Mouse (Mus musculus) stomach, embryonic 16.5 days (tissue): Measurements from ENCODE around the gene Aff3. TPM values are rescaled to one million over a fixed set of nuclear protein-coding genes. Genes with fewer than 3 reads are reported as not detected.

Experiments used
- ATAC-seq: fragments of 200-750 bp; cut with Nextera tagmentation; 2 replicates; pipeline ENCODE4 v1.8.0; 2017; ENCODE audit warnings: moderate number of reproducible peaks, moderate TSS enrichment; ENCODE audit not compliant: insufficient read depth, low FRiP score
- H3K27ac ChIP-seq: fragments of 300-500 bp; sonication (generic); 2 replicates; pipeline ENCODE4 v1.5.1; 2014; ENCODE audit warnings: low read length
- H3K27me3 ChIP-seq: fragments of 300-500 bp; sonication (generic); 2 replicates; pipeline ENCODE4 v1.6.1; 2014; ENCODE audit warnings: low read length, control low read depth, mixed read lengths; ENCODE audit not compliant: control insufficient read depth, insufficient read depth
- H3K36me3 ChIP-seq: fragments of 300-500 bp; sonication (generic); 2 replicates; pipeline ENCODE4 v1.6.1; 2014; ENCODE audit warnings: low read length; ENCODE audit not compliant: control insufficient read depth, insufficient read depth
- H3K4me1 ChIP-seq: fragments of 300-500 bp; sonication (generic); 2 replicates; pipeline ENCODE4 v1.6.1; 2014; ENCODE audit warnings: low read length, control low read depth, mixed read lengths; ENCODE audit not compliant: control insufficient read depth, insufficient read depth
- H3K4me2 ChIP-seq: fragments of 300-500 bp; sonication (generic); 2 replicates; pipeline ENCODE4 v1.6.1; 2014; ENCODE audit warnings: low read depth, low read length, mixed read lengths
- H3K4me3 ChIP-seq: fragments of 300-500 bp; sonication (generic); replicated peaks from 2 replicates; pipeline ENCODE4 v1.5.1; 2014; ENCODE audit warnings: mild to moderate bottlenecking, low read length
- H3K9ac ChIP-seq: fragments of 300-500 bp; sonication (generic); 2 replicates; pipeline ENCODE4 v1.6.1; 2014; ENCODE audit warnings: low read length
- H3K9me3 ChIP-seq: fragments of 300-500 bp; sonication (generic); replicated peaks from 2 replicates; pipeline ENCODE4 v1.6.1; 2016; ENCODE audit warnings: low read length, control low read depth; ENCODE audit not compliant: control insufficient read depth
- WGBS: fragments of 180-500 bp; shearing (Covaris S2); extraction: QIAGEN DNeasy Blood & Tissue Kit; methylation state at CpG from one replicate; pipeline ENCODE4 v1.1.7; 2014; 5-methylcytosine and 5-hydroxymethylcytosine counted together
- polyA plus RNA-seq: library from polyadenylated mRNA; unstranded; fragments of >200 nt; fragmentation: Nextera tagmentation; extraction: Ambion mirVana; gene quantifications from 2 replicates; pipeline ENCODE4 v1.2.1, GENCODE M21; 2015

Aff3 gene
- polyA plus RNA-seq, 1 experiment from 2014 or later: 3.0 TPM

GRCm38 (mm10) chr1:38546696-38547095 lies 118.1 kb downstream of the Aff3 start:
- Histone ChIP-seq H3K36me3 (no peaks in the 10 kb centered on the region), H3K4me1 (peaks cover 13% of the 10 kb centered on the region), H3K27me3 (no peaks in the 10 kb centered on the region), H3K9ac (no peak overlapping the region), H3K27ac (no peak overlapping the region), H3K9me3 (no peaks in the 10 kb centered on the region), H3K4me2 (no peak overlapping the region), H3K4me3 (no peak overlapping the region)
- WGBS: 58% methylated on average over 7 of the region's 7 CpGs
- no peak for ATAC-seq

- no peak overlapping the region for H3K27ac ChIP-seq
- ATAC-seq: peak; percentile 58; the same call in 1 of the 2 replicates
- 9% methylated on average over 12 of the region's 12 CpGs for WGBS
Observed at GRCm38 (mm10) chr1:38545282-38545945, 119.3 kb downstream of the Aff3 start.

DNA sequence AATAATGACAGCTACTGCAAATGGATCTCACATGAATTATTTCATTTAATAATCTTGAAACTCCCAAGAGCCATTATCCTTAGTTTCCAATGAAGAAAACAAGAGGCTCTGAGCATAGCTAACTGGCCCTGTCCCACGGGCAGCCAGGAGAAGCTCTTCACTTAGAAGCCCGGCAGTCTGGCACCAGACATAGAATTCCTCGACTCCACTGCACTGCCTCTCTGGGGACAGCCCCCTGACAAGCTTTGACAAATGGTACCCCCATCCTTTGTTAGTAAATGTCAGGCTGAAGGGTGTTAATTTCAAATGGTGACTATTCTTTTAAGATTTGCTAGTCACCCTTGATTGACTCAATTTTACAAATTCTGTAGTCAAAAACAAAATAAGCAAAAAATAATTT lies 120.3 kb downstream of the Aff3 start:
- Histone ChIP-seq H3K4me3 (no peak overlapping the region), H3K4me2 (no peak overlapping the region), H3K36me3 (no peaks in the 10 kb centered on the region), H3K27me3 (no peaks in the 10 kb centered on the region), H3K9ac (no peak overlapping the region), H3K9me3 (no peaks in the 10 kb centered on the region), H3K4me1 (peaks cover 13% of the 10 kb centered on the region), H3K27ac (no peak overlapping the region)
- WGBS: 38% methylated on average over 3 of the region's 3 CpGs
- no peak for ATAC-seq

More at GRCm38 (mm10) chr1:38545282-38545945, 119.3 kb downstream of the Aff3 start:
- Histone ChIP-seq H3K9ac (peak overlapping the region; percentile 39; the same call in 1 of the 2 replicates), H3K4me1 (peaks cover 13% of the 10 kb centered on the region), H3K36me3 (no peaks in the 10 kb centered on the region), H3K4me3 (no peak overlapping the region), H3K27me3 (no peaks in the 10 kb centered on the region), H3K4me2 (no peak overlapping the region; the same call in 1 of the 2 replicates), H3K9me3 (no peaks in the 10 kb centered on the region)

DNA sequence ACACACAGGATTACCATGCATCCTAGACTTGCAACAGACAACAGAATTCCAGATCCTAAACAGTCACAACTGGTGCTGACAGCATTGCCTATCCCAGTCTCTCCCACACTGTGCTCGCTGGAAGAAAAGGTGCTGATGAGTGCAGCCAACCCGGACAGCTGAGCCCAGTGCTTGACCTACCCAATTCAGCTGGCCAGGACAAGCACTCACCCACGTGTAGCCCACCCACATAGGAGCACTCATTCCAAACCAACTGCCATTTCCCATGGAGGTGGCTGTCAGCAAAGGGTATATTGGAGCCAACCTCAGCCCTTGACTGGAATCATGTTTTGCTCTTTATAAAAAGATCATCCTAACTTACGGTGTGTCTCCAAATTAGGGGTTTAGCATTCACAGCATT lies 123.2 kb downstream of the Aff3 start:
- Histone ChIP-seq H3K36me3 (no peaks in the 10 kb centered on the region), H3K9me3 (no peaks in the 10 kb centered on the region), H3K4me3 (no peak overlapping the region), H3K27ac (no peak overlapping the region), H3K27me3 (no peaks in the 10 kb centered on the region), H3K9ac (no peak overlapping the region), H3K4me2 (no peak overlapping the region), H3K4me1 (peaks cover 11% of the 10 kb centered on the region)
- ATAC-seq: no peak
- WGBS: 84% methylated on average over 4 of the region's 4 CpGs

- no peak overlapping the region for H3K4me2 ChIP-seq
- no peak overlapping the region for H3K9ac ChIP-seq
- H3K36me3 ChIP-seq: no peaks in the 10 kb centered on the region
- H3K4me3 ChIP-seq: no peak overlapping the region
- no peak for ATAC-seq
- H3K27ac ChIP-seq: no peak overlapping the region
- H3K27me3 ChIP-seq: no peaks in the 10 kb centered on the region
- no peaks in the 10 kb centered on the region for H3K4me1 ChIP-seq
- 57% methylated on average over 16 of the region's 16 CpGs for WGBS
- H3K9me3 ChIP-seq: no peaks in the 10 kb centered on the region
Observed at GRCm38 (mm10) chr1:38536929-38537540, 127.7 kb downstream of the Aff3 start.

DNA sequence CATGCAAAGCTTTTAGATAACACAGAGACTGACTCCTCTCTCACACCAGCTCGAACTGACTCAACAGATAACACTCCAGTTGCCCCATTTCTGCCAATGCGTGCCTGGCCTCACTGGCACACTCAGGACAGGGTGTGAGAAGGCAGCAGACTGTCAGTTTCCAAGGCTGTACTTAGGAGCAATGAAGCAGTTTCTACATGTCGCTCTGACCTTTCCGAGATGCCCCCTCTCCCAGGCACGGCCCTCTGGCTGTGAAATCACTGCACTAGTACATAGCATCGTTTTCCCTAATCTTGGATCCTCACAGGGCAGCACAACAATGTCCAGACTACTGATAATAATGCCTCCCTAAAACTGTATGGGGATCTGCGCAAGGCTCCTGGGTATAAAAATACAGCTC lies 132.2 kb downstream of the Aff3 start:
- H3K27me3 ChIP-seq: no peaks in the 10 kb centered on the region
- H3K4me3 ChIP-seq: no peak overlapping the region
- no peaks in the 10 kb centered on the region for H3K4me1 ChIP-seq
- no peaks in the 10 kb centered on the region for H3K9me3 ChIP-seq
- H3K36me3 ChIP-seq: no peaks in the 10 kb centered on the region
- ATAC-seq: no peak
- no peak overlapping the region for H3K4me2 ChIP-seq
- no peak overlapping the region for H3K27ac ChIP-seq
- H3K9ac ChIP-seq: no peak overlapping the region
- 87% methylated on average over 7 of the region's 7 CpGs for WGBS

DNA sequence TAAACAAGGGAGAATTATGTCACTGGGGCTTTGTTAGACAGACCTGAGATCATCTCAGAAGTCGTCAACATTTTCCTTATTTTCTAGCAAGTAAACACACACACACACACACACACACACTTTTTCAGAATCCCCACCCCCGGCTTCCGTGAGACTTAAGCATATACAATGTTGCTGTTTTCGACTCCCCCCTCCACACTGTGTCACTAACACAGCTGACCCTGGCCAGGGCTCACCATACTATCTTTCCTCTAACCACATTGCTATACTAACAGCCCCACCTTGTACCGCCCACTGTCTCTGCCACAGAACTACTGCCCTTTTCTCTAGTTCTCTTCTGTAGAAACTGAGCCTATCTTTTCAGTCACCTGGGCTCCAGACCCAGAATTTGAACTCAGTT lies 136.1 kb downstream of the Aff3 start:
- no peak for ATAC-seq
- Histone ChIP-seq H3K27me3 (no peaks in the 10 kb centered on the region), H3K27ac (no peak overlapping the region), H3K4me2 (no peak overlapping the region), H3K4me1 (no peaks in the 10 kb centered on the region), H3K9ac (no peak overlapping the region), H3K4me3 (no peak overlapping the region), H3K9me3 (no peaks in the 10 kb centered on the region), H3K36me3 (no peaks in the 10 kb centered on the region)
- WGBS: 79% methylated on average over 5 of the region's 5 CpGs

DNA sequence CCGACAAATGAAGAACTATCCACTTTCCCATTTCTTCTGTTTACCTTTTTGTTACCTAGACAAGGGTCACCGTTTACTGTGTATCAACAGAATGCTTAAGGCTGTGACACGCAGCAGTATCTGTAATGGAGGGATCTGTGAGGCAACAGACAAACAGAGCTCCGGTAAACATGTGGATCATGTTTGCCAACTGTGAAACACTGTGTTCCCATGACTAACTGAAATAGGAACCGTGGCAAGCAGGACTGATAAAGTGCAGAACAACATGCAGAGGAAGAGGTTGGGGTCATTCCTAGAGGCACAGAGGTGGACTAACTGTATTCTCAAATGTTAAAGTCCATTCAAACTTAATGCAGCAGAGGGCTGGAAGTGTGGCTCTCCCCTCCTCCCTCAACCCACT lies 138.2 kb downstream of the Aff3 start:
- no peaks in the 10 kb centered on the region for H3K36me3 ChIP-seq
- H3K4me3 ChIP-seq: no peak overlapping the region
- no peak overlapping the region for H3K4me2 ChIP-seq
- no peak overlapping the region for H3K9ac ChIP-seq
- no peaks in the 10 kb centered on the region for H3K27me3 ChIP-seq
- no peaks in the 10 kb centered on the region for H3K4me1 ChIP-seq
- ATAC-seq: no peak
- 69% methylated on average over 5 of the region's 5 CpGs for WGBS
- no peaks in the 10 kb centered on the region for H3K9me3 ChIP-seq
- no peak overlapping the region for H3K27ac ChIP-seq

- ATAC-seq: no peak
- Histone ChIP-seq H3K9ac (no peak overlapping the region), H3K4me1 (no peaks in the 10 kb centered on the region), H3K9me3 (no peaks in the 10 kb centered on the region), H3K4me3 (no peak overlapping the region), H3K4me2 (no peak overlapping the region), H3K36me3 (peaks cover 3% of the 10 kb centered on the region; the same call in 1 of the 2 replicates), H3K27ac (no peak overlapping the region), H3K27me3 (no peaks in the 10 kb centered on the region)
- 94% methylated on average over 11 of the region's 11 CpGs for WGBS
Observed at GRCm38 (mm10) chr1:38521651-38522050, 143.1 kb downstream of the Aff3 start.
